ENCODE assay signal across 8 mouse cellular contexts in genomic region chr11:120237166-120238131, GRCm38 (mm10). TPM values are rescaled to one million over a fixed set of nuclear protein-coding genes. Genes with fewer than 3 reads are reported as not detected.
DNase-seq lines count a peak whose midpoint lies in the region; ATAC-seq and TF ChIP-seq lines count a peak whose summit lies in the region.

No protein-coding gene starts in this region.

- no peaks in the 10 kb centered on the region for H3K36me3 ChIP-seq in forebrain, postnatal 0 days (ENCODE audit: insufficient read depth)
- no peaks in the 10 kb centered on the region for H3K36me3 ChIP-seq in intestine, embryonic 15.5 days
- no peaks in the 10 kb centered on the region for H3K36me3 ChIP-seq in liver, embryonic 16.5 days (ENCODE audit: control insufficient read depth, insufficient read depth)
- H3K36me3 ChIP-seq in neural tube, embryonic 12.5 days, result peaks cover 8% of the 10 kb centered on the region

- H3K4me2 ChIP-seq in forebrain, postnatal 0 days (ENCODE audit: low read depth), result peak overlapping the region; percentile 97
- H3K4me2 ChIP-seq in intestine, embryonic 15.5 days (replicated peaks), result peak overlapping the region; percentile 97
- peak overlapping the region; percentile 71 for H3K4me2 ChIP-seq in liver, embryonic 16.5 days (ENCODE audit: low read depth, low read length)
- peak overlapping the region; percentile 98 for H3K4me2 ChIP-seq in neural tube, embryonic 12.5 days (replicated peaks)

- ATAC-seq in forebrain, postnatal 0 days, result no peak
- ATAC-seq in intestine, embryonic 15.5 days, result no peak
- no peak for ATAC-seq in liver, embryonic 16.5 days (ENCODE audit: low read depth)
- ATAC-seq in neural tube, embryonic 12.5 days (ENCODE audit: low FRiP score, low read depth), result no peak

- TF ChIP-seq CTCF in forebrain, postnatal 0 days (IDR thresholded peaks at IDR 0.05; ENCODE audit: low read depth), result no peak

- DNase-seq in left cerebral cortex, postnatal 36 days (ENCODE audit: low spot score in 2 of 2), result peak; percentile 69 to 70
- no peak for DNase-seq in left cerebral cortex, adult 11 months (ENCODE audit: low spot score)
- DNase-seq in forebrain, postnatal 0 days, result peak; percentile 77
- DNase-seq in left cerebral cortex, postnatal 14 days (ENCODE audit: low spot score in 2 of 2), result no peak

- WGBS in forebrain, postnatal 0 days, result 2% methylated on average over 78 of the region's 89 CpGs
- WGBS in intestine, embryonic 15.5 days, result under 1% methylated on average over 89 of the region's 89 CpGs
- WGBS in liver, embryonic 16.5 days (ENCODE audit: insufficient replicate concordance), result under 1% methylated on average over 88 of the region's 89 CpGs
- under 1% methylated on average over 88 of the region's 89 CpGs for WGBS in neural tube, embryonic 12.5 days

- peak overlapping the region; percentile 87 for H3K4me3 ChIP-seq in brown adipose tissue, adult 24 weeks (ENCODE audit: insufficient read depth, low read depth, low read length)
- H3K4me3 ChIP-seq in forebrain, postnatal 0 days (ENCODE audit: low read depth, low read length), result peak overlapping the region; percentile 94
- H3K4me3 ChIP-seq in intestine, embryonic 15.5 days (replicated peaks), result peak overlapping the region; percentile 67
- peak overlapping the region; percentile 64 for H3K4me3 ChIP-seq in liver, embryonic 16.5 days (ENCODE audit: low read depth, low read length)
- H3K4me3 ChIP-seq in neural tube, embryonic 12.5 days, result peak overlapping the region; percentile 97

- no peaks in the 10 kb centered on the region for H3K27me3 ChIP-seq in forebrain, postnatal 0 days (ENCODE audit: insufficient read depth, low read length)
- H3K27me3 ChIP-seq in intestine, embryonic 15.5 days (replicated peaks), result no peaks in the 10 kb centered on the region
- H3K27me3 ChIP-seq in liver, embryonic 16.5 days (ENCODE audit: control insufficient read depth, insufficient read depth, low read depth, low read length), result peaks cover 77% of the 10 kb centered on the region
- no peaks in the 10 kb centered on the region for H3K27me3 ChIP-seq in neural tube, embryonic 12.5 days (replicated peaks)

- no peaks in the 10 kb centered on the region for H3K9me3 ChIP-seq in forebrain, postnatal 0 days (ENCODE audit: low read length)
- no peaks in the 10 kb centered on the region for H3K9me3 ChIP-seq in intestine, embryonic 15.5 days
- H3K9me3 ChIP-seq in liver, embryonic 16.5 days (replicated peaks; ENCODE audit: control insufficient read depth, low read length), result no peaks in the 10 kb centered on the region
- no peaks in the 10 kb centered on the region for H3K9me3 ChIP-seq in neural tube, embryonic 12.5 days

- intact Hi-C loops in left cerebral cortex, postnatal 36 days (cut with DNase I), result loop anchor here (2.0 kb wide), 1 partner anchor 69 kb away; no protein-coding TSS in a partner anchor
- intact Hi-C loops in left cerebral cortex, postnatal 14 days (cut with DNase I), result no loop called here

- peaks cover 27% of the 10 kb centered on the region for H3K4me1 ChIP-seq in brown adipose tissue, adult 24 weeks (ENCODE audit: control insufficient read depth, insufficient read depth, insufficient read length, low read length)
- peaks cover 30% of the 10 kb centered on the region for H3K4me1 ChIP-seq in forebrain, postnatal 0 days (ENCODE audit: insufficient read depth)
- peaks cover 39% of the 10 kb centered on the region for H3K4me1 ChIP-seq in intestine, embryonic 15.5 days (replicated peaks)
- peaks cover 20% of the 10 kb centered on the region for H3K4me1 ChIP-seq in liver, embryonic 16.5 days (ENCODE audit: control insufficient read depth, low read depth, low read length)
- H3K4me1 ChIP-seq in neural tube, embryonic 12.5 days, result peaks cover 44% of the 10 kb centered on the region

- H3K9ac ChIP-seq in forebrain, postnatal 0 days, result peak overlapping the region; percentile 99
- peak overlapping the region; percentile 98 for H3K9ac ChIP-seq in intestine, embryonic 15.5 days
- peak overlapping the region; percentile 61 for H3K9ac ChIP-seq in liver, embryonic 16.5 days (ENCODE audit: low read depth, low read length)
- H3K9ac ChIP-seq in neural tube, embryonic 12.5 days, result peak overlapping the region; percentile 100

- H3K27ac ChIP-seq in brown adipose tissue, adult 24 weeks (replicated peaks; ENCODE audit: low read depth, low read length), result peak overlapping the region; percentile 82
- peak overlapping the region; percentile 96 for H3K27ac ChIP-seq in forebrain, postnatal 0 days (ENCODE audit: low read depth, low read length)
- peak overlapping the region; percentile 90 for H3K27ac ChIP-seq in intestine, embryonic 15.5 days
- peak overlapping the region; percentile 41; the same call in 1 of the 2 replicates for H3K27ac ChIP-seq in liver, embryonic 16.5 days (ENCODE audit: low read length)
- H3K27ac ChIP-seq in neural tube, embryonic 12.5 days, result peak overlapping the region; percentile 98

RNA-seq across cellular contexts. Expression of gene Bahcc1, which starts 4.7 kb away (rescaled TPM):
- total RNA-seq in left cerebral cortex, postnatal 36 days (2021), result 10 to 100 TPM; 15.3 to 20.9 TPM
- polyA plus RNA-seq in brown adipose tissue, adult 24 weeks (2012; ENCODE audit: insufficient read depth, insufficient read length, missing spikeins), result 5.7 and 5.9 TPM in 2 replicates
- total RNA-seq in forebrain, postnatal 0 days (2014; rRNA removed), result 19.3 and 26.5 TPM in 2 replicates
- polyA plus RNA-seq in forebrain, postnatal 0 days (2015; fragmentation: Nextera tagmentation; extraction: Ambion mirVana), result 3.9 and 6.5 TPM in 2 replicates
- 5.8 and 7.1 TPM in 2 replicates for polyA plus RNA-seq in intestine, embryonic 15.5 days (2015; fragmentation: Nextera tagmentation; extraction: Ambion mirVana)
- 0.84 TPM in 2 replicates for polyA plus RNA-seq in liver, embryonic 16.5 days (2015; fragmentation: Nextera tagmentation; extraction: Ambion mirVana)
- 21.6 and 22.8 TPM in 2 replicates for polyA plus RNA-seq in neural tube, embryonic 12.5 days (2016; fragmentation: Nextera tagmentation; extraction: Ambion mirVana)
- total RNA-seq in left cerebral cortex, postnatal 14 days (2021), result 10 to 100 TPM; 16.4 to 17.6 TPM

Comparison
In these comparisons a context has a peak if more than half of its experiments do, and no peak if none do; other contexts are left out.
1. DNase-seq: peak in left cerebral cortex, postnatal 36 days (2 of 2) and forebrain, postnatal 0 days (single experiment); none in left cerebral cortex, adult 11 months (single experiment) and left cerebral cortex, postnatal 14 days (0 of 2).
2. H3K27ac ChIP-seq: peak in every context shown above with its lines; median percentile 98 in neural tube, embryonic 12.5 days; 96 in forebrain, postnatal 0 days; 90 in intestine, embryonic 15.5 days; 82 in brown adipose tissue, adult 24 weeks; 41 in liver, embryonic 16.5 days.
3. Peak in every context shown above with its lines, with median percentiles within 50 percentile points of each other: H3K4me3 ChIP-seq, H3K4me2 ChIP-seq and H3K9ac ChIP-seq.